Mouse (Mus musculus): ENCODE data around the gene Atp11c.

Gene Atp11c

DNA sequence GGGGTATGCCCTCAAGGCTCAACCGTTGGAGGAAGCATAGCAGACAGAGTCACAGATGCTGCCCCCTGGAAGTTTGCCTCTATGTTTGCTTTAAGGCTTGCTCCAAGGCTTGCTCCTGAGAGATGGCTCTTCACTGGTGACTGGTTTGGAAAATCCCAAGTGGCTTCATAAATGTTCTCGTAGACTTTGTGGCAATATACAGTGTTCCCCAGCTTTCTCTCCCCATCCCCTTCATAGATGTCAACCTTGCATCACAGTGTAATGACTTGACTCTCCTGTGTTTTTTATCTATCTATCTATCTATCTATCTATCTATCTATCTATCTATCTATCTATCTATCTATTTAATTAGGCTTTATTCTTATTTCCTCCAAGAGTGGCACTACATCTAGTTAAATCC is at the start of gene Atp11c:
TSS of gene Atp11c (minus strand) at position 101 of the 400 bp plus-strand sequence.
- no peak for DNase-seq

- DNase-seq: no peak
Observed at GRCm38 (mm10) chrX:60609202-60609601, 16.7 kb upstream of the Atp11c start.

GRCm38 (mm10) chrX:60570539-60570938 is 22.0 kb downstream of the Atp11c start:
- no peak for DNase-seq

DNA sequence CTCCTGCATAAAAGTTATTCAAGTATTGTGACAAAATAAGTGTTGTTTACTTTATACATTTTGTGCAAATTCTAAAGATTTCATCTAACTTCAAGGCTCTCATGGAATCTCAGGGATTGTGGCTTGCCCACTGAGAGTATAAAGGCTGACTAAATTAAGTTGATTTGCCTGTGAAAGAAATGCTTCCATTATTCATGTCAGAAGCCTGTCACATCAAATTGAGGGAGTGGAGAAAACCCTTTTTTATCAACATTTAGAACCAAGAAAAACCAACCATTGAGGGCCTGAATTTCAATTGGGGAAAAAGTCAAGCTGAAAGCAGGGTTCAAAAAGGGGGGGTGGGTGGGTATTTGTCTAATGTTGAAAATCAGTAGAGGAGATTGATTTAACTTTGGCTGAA is 23.5 kb downstream of the Atp11c start:
- DNase-seq: no peak

DNA sequence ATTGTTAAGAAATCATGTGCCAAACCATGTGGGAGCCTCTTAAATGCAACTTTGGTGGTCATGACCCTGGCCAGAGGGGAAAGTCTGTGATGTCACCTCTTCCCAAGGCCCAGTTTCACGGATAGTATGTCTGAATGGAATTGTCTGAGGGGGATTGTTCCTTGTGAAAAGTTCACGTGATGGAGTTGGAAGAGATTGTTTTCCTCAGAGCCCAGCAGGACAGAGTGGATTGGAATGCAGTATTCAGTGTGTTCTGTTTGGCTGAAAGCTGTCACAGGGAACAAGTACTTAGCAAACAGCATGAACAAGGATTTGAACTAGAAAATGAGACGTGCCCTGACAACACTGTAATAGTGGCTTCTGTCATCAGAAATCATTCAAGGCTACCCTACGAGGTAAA is 37.3 kb downstream of the Atp11c start:
- DNase-seq: no peak

DNA sequence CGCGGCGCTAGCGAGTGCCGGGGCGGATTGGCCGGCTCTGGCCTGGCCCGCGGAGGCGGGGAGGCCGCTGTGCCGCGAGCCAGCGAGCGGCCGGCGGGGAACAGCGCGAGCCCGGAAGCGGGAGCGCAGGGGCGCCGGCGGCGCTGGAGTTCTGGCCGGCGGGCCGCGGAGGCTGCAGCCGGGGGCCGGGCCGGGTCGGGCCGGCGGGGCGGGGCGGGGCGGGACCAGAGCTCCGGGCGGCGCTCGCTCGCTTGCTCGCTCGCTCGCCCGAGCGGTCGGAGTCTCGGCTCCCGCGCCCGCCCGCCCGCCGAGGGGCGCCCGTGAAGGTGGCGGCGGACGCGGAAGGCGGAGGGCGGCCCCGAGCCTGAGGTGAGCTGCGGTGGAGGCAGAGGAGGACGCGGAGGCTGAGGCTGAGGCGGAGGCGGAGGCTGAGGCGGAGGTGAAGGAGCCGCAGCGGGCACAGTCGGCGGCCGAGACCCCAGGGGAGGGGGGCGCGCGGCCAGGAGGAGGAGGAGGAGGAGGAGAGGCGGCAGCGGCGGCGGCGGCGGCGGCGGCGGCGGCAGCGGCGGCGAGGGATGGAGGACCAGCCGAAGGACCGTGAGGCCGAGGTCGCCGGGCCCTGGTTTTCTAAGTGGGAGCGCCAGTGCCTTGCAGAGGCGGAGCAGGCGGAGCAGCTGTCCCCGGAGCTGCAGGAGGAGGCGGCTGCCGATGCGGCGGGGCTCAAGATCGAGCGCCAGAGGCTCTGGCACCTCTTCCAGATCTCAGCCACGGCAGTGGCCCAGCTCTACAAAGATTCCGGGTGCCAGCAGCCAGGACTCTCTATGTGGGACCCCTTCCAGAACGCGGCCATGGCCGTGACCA is 44.8 kb downstream of the Atp11c start:
- peak; percentile 30 for DNase-seq

GRCm38 (mm10) chrX:60547098-60547443 is 45.4 kb downstream of the Atp11c start:
- DNase-seq: no peak

- DNase-seq: no peak
Observed at GRCm38 (mm10) chrX:60545906-60546305, 46.6 kb downstream of the Atp11c start.

- DNase-seq: no peak
Observed at GRCm38 (mm10) chrX:60545444-60545843, 47.1 kb downstream of the Atp11c start.

GRCm38 (mm10) chrX:60544098-60544497 is 48.4 kb downstream of the Atp11c start:
- DNase-seq: no peak

GRCm38 (mm10) chrX:60542901-60543300 is 49.6 kb downstream of the Atp11c start:
- DNase-seq: no peak

DNA sequence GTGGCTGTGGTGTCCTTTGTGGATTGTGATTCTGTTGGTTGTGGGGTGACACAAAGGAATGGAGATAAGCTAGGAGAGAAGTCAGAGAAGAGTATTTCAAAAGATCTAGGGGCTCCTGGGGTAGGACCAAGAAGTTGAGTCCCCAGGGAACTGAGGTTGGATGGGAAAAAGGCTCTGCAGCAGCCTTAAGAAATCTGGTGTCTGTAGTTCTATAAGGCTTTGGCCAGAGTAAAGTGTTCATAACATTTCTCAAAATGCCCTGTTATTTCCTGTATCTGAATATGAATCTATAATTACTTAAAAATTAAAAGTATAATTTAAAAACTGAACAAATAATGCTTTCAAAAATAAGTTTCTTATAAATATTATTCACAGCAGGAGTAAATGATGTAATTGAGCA is 53.3 kb downstream of the Atp11c start, which contains the start of gene Gm7073:
TSS of gene Gm7073 (minus strand) at position 101 of the 400 bp plus-strand sequence.
- DNase-seq: no peak

- peak; percentile 15 for DNase-seq
Observed at GRCm38 (mm10) chrX:60503995-60504394, 88.5 kb downstream of the Atp11c start.

DNA sequence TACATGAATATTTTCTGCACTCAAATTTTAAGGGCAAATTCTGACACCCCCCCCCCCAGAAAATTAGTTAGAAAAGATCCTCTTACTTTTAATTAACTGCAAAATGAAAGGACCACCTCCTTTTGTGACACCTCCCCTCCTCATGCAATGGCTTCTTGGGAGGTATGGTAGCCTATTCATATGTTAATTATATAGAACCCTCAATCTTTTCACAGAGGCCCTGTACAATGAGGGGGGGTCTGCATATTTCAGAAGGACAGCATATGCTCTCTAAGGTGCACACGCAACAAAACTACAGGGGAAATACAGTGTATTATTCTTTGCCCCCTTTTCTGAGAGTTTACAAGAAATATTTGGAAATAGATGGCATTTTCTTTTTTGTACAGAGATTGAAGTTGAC is 94.7 kb downstream of the Atp11c start:
- no peak for DNase-seq

DNA sequence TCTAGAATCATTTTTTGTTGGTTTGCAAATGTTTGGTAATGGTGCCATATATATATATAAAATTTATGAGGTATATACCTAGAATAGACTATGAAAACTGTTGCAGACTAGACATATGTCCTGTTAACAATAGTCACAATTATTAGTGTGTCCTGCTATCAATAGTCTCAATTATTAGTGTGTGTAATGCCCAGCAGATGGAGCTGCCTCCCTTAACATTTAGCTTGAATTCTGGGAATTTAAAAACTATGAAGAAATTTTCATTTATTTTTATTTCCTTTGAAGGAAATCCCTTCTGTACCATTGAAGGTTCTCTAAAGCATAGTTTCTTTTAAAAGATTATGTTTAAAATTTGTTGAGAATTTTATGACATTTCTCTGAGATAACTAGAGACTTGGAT is 97.2 kb downstream of the Atp11c start:
- DNase-seq: no peak

DNA sequence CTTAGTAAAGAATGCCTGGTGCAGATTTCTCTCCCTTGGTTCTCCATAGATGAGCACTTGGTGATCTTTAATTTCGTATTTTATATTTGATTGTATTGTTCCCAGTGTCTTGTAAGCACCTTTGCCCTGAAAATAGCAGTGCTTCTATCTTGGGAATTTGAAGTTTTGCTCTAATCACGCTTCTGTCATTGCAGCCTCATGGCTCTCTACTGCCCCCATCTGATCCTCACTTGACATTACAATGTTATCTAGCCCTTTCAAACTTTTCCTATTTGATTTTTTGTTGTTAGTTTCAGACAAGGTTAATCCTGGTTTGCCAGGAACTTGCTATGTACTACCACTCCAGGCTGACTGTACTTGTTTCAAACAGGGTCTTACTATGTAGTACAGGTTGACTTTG is 128.7 kb downstream of the Atp11c start:
- no peak for DNase-seq

DNA sequence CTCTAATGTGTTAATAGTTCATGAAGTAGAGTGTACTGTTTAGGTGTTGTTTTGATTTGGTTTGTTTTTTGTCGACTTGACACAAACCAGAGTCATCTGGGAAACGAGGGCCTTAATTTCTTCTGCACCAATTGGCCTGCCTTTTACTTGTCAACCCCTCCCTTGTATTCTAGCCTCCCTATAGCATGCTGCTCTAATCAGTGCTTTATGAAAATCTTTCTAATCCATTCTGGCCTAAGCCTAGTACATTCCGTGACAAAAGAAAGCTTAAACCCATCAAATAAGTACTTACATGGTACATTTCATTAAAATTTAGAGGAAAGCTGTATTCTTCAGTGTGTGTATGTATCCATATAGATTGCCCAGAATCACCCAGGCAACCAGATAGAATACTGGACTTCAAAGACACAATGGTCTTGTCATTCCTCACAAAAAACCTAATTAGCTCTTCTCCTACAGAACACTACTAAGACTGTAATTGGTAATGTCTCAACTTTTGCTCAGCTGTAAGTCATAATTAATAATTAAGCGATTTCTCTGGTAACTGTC is 177.9 kb downstream of the Atp11c start:
- DNase-seq: no peak

GRCm38 (mm10) chrX:60405681-60406080 is 186.8 kb downstream of the Atp11c start:
- DNase-seq: no peak

DNA sequence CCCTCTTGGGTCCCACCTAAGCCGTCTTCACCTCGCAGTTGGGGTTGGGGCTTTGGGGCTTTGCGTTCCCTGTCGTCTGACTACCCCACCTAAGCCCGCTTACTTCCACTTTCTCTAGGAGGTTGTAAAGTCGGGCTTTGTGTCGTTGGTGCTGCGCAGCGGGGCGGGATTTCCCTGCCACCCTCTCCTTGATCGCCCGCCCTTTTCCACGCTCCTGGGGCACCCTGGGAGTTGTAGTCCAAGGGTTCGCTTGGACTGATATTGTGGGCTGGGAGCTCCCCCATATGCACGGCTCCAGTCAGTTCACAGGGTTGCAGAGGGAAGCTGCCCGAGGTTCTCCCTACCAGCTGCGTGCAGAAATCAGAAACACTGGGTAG is 187.8 kb downstream of the Atp11c start:
- DNase-seq: peak; percentile 75

- peak; percentile 31 for DNase-seq
Observed at GRCm38 (mm10) chrX:60403764-60404667, 188.5 kb downstream of the Atp11c start.

- DNase-seq: no peak
Observed at GRCm38 (mm10) chrX:60403062-60403763, 189.3 kb downstream of the Atp11c start.

DNA sequence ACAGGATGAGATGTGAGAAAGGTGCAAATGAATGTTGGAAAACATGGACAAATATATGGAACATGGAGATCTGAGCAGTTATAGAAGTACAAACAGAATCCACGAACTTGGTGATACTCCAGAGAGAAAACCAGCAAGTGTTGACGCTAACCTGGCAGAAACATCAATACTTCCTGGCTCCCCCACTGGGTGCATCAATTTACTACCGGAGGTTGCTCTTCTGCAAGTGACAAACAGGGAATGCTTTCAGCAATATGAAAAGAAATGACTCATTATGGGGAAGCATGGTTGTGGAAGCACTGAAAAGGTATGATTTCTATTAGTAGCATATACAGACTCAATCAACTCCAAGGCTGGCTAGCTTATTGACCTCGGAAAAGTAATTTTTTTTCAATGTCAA is 198.2 kb downstream of the Atp11c start:
- no peak for DNase-seq

GRCm38 (mm10) chrX:60386852-60387251 is 205.6 kb downstream of the Atp11c start:
- no peak for DNase-seq
